Mouse (Mus musculus) liver, embryonic 13.5 days (tissue): ENCODE results near the gene Kmt2a. TPM values are rescaled to one million over a fixed set of nuclear protein-coding genes. Genes with fewer than 3 reads are reported as not detected.
"Not testable (repeated sequence)": the region's sequence is repeated elsewhere in the genome, so short reads cannot be mapped to it uniquely, and the experiment has no call there.

Source experiments
- ATAC-seq: fragments of 200-750 bp; cut with Nextera tagmentation; 2 replicates; pipeline ENCODE4 v1.8.0; 2017; ENCODE audit warnings: low read depth, mild to moderate bottlenecking, moderate number of reproducible peaks, moderate library complexity
- DNase-seq: peaks from one replicate; pipeline ENCODE4 v3.0.0; 2022
- H3K27ac ChIP-seq: fragments of 300-500 bp; sonication (generic); 2 replicates; pipeline ENCODE4 v1.5.1; 2015; ENCODE audit warnings: moderate library complexity, mild to moderate bottlenecking, inconsistent platforms
- H3K27me3 ChIP-seq: fragments of 300-500 bp; sonication (generic); 2 replicates; pipeline ENCODE4 v1.6.1; 2015; ENCODE audit warnings: mild to moderate bottlenecking, inconsistent platforms
- H3K36me3 ChIP-seq: fragments of 300-500 bp; sonication (generic); 2 replicates; pipeline ENCODE4 v1.6.1; 2015; ENCODE audit warnings: mild to moderate bottlenecking, inconsistent platforms
- H3K4me1 ChIP-seq: fragments of 300-500 bp; sonication (generic); replicated peaks from 2 replicates; pipeline ENCODE4 v1.6.1; 2015; ENCODE audit warnings: inconsistent platforms
- H3K4me2 ChIP-seq: fragments of 300-500 bp; sonication (generic); 2 replicates; pipeline ENCODE4 v1.6.1; 2015; ENCODE audit warnings: inconsistent platforms, mild to moderate bottlenecking, moderate library complexity
- H3K4me3 ChIP-seq: fragments of 300-500 bp; sonication (generic); replicated peaks from 2 replicates; pipeline ENCODE4 v1.5.1; 2015; ENCODE audit warnings: mild to moderate bottlenecking, inconsistent platforms
- H3K9ac ChIP-seq: fragments of 300-500 bp; sonication (generic); 2 replicates; pipeline ENCODE4 v1.6.1; 2015; ENCODE audit warnings: mild to moderate bottlenecking, inconsistent platforms
- H3K9me3 ChIP-seq: fragments of 300-500 bp; sonication (generic); replicated peaks from 2 replicates; pipeline ENCODE4 v1.6.1; 2016; ENCODE audit warnings: inconsistent platforms
- WGBS: fragments of 180-500 bp; shearing (Covaris S2); methylation state at CpG from one replicate; pipeline ENCODE4 v1.1.7; 2015; ENCODE audit not compliant: insufficient replicate concordance; 5-methylcytosine and 5-hydroxymethylcytosine counted together
- polyA plus RNA-seq: library from polyadenylated mRNA; unstranded; fragments of >200 nt; fragmentation: Nextera tagmentation; extraction: Ambion mirVana; gene quantifications from 2 replicates; pipeline ENCODE4 v1.2.1, GENCODE M21; 2015

The Kmt2a gene
- polyA plus RNA-seq, 1 experiment from 2014 or later = 3.8 TPM

- H3K36me3 ChIP-seq = peaks cover 6% of the 10 kb centered on the region; the same call in 1 of the 2 replicates
- H3K4me2 ChIP-seq = peak overlapping the region; percentile 83
- H3K9ac ChIP-seq = peak overlapping the region; percentile 79
- under 1% methylated on average over 41 of the region's 41 CpGs for WGBS
- DNase-seq (peak; percentile 90), ATAC-seq (peak; percentile 99)
- no peaks in the 10 kb centered on the region for H3K9me3 ChIP-seq
- H3K4me3 ChIP-seq = peak overlapping the region; percentile 81
- peaks cover 26% of the 10 kb centered on the region for H3K4me1 ChIP-seq
- no peaks in the 10 kb centered on the region for H3K27me3 ChIP-seq
- H3K27ac ChIP-seq = peak overlapping the region; percentile 76
Observed at GRCm38 (mm10) chr9:44772750-44773651, 108.1 kb downstream of the Kmt2a start.

DNA sequence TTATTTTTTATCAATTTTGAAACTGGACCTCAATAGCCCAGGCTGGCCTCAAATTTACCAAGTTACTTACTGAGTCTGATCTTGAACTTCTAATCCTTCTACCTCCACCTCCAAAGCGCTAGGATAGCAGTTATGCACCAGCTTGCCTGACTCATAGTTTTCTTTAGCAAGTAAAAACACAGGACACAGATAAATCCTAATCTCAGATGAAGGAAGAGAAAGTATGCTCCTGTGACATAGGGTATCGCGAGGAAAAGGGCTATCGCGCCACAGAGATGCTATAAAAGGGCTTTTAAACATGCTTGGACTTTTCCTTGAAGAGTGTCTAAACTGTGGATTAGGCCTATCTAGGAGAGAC, 108.7 kb downstream of the Kmt2a start:
- Histone ChIP-seq H3K9me3 (no peaks in the 10 kb centered on the region), H3K4me1 (peaks cover 26% of the 10 kb centered on the region), H3K4me2 (peak overlapping the region; percentile 26; the same call in 1 of the 2 replicates), H3K36me3 (peaks cover 6% of the 10 kb centered on the region; the same call in 1 of the 2 replicates), H3K4me3 (peak overlapping the region; percentile 81), H3K27ac (peak overlapping the region; percentile 69), H3K27me3 (no peaks in the 10 kb centered on the region), H3K9ac (no peak overlapping the region)
- ATAC-seq (no peak; the same call in 1 of the 2 replicates), DNase-seq (no peak)
- WGBS = 11% methylated on average over 5 of the region's 5 CpGs

- Histone ChIP-seq H3K4me3 (no peak overlapping the region), H3K27me3 (no peaks in the 10 kb centered on the region), H3K4me2 (no peak overlapping the region), H3K27ac (no peak overlapping the region), H3K9ac (no peak overlapping the region), H3K9me3 (no peaks in the 10 kb centered on the region), H3K36me3 (peaks cover 6% of the 10 kb centered on the region; the same call in 1 of the 2 replicates), H3K4me1 (peaks cover 32% of the 10 kb centered on the region)
- no peak for ATAC-seq
- no peak for DNase-seq
- WGBS = 79% methylated on average over 5 of the region's 5 CpGs
Observed at GRCm38 (mm10) chr9:44771376-44771775, 109.7 kb downstream of the Kmt2a start.

GRCm38 (mm10) chr9:44768029-44768394, 113.1 kb downstream of the Kmt2a start:
- 39% methylated on average over 7 of the region's 9 CpGs for WGBS
- Histone ChIP-seq H3K27ac (peak overlapping the region; percentile 45), H3K4me1 (peaks cover 42% of the 10 kb centered on the region), H3K9ac (peak overlapping the region; percentile 23; the same call in 1 of the 2 replicates), H3K4me3 (peak overlapping the region; percentile 92), H3K4me2 (peak overlapping the region; percentile 83)
- H3K27me3 ChIP-seq, ATAC-seq, H3K36me3 ChIP-seq, DNase-seq, H3K9me3 ChIP-seq: not testable (repeated sequence)

GRCm38 (mm10) chr9:44767101-44768028, 113.7 kb downstream of the Kmt2a start, which contains the start of the genes Arcn1 and Ift46:
Arcn1 (minus strand) TSS chr9:44767845.
Ift46 (plus strand) TSS chr9:44767908.
- Histone ChIP-seq H3K4me3 (peak within 1 kb of the TSS; percentile 92), H3K4me1 (peaks cover 43% of the 10 kb centered on the region), H3K36me3 (no peaks in the 10 kb centered on the region), H3K27me3 (no peaks in the 10 kb centered on the region), H3K9ac (peak within 1 kb of the TSS; percentile 98), H3K4me2 (peak within 1 kb of the TSS; percentile 83), H3K9me3 (no peaks in the 10 kb centered on the region), H3K27ac (peak within 1 kb of the TSS; percentile 94)
- ATAC-seq = peak; percentile 88
- under 1% methylated on average over 80 of the region's 82 CpGs for WGBS
- peak; percentile 72 for DNase-seq

- Histone ChIP-seq H3K27me3 (no peaks in the 10 kb centered on the region), H3K9me3 (no peaks in the 10 kb centered on the region), H3K36me3 (peaks cover 41% of the 10 kb centered on the region), H3K27ac (no peak overlapping the region), H3K4me1 (peaks cover 36% of the 10 kb centered on the region), H3K4me2 (no peak overlapping the region), H3K4me3 (no peak overlapping the region), H3K9ac (no peak overlapping the region)
- DNase-seq (no peak), ATAC-seq (no peak)
- 69% methylated on average over 2 of the region's 2 CpGs for WGBS
Observed at GRCm38 (mm10) chr9:44760873-44761272, 120.2 kb downstream of the Kmt2a start.

Other genes with a start within 250 kb of the Kmt2a start
- not detected in 2 replicates for gene Treh, start 208.1 kb downstream of the Kmt2a start, polyA plus RNA-seq
- gene Phldb1, start 146.1 kb downstream of the Kmt2a start, polyA plus RNA-seq = 2.1 and 3.2 TPM in 2 replicates
- gene Arcn1, start 113.5 kb downstream of the Kmt2a start, polyA plus RNA-seq = 87.3 and 113 TPM in 2 replicates
- gene Ift46, start 113.4 kb downstream of the Kmt2a start, polyA plus RNA-seq = 21.7 and 22.4 TPM in 2 replicates
- 1.3 TPM in 2 replicates for gene Tmem25, start 82.0 kb downstream of the Kmt2a start, polyA plus RNA-seq
- 31.8 and 33.9 TPM in 2 replicates for gene Ttc36, start 78.2 kb downstream of the Kmt2a start, polyA plus RNA-seq
- 546 and 569 TPM in 2 replicates for gene Atp5l, start 39.4 kb upstream of the Kmt2a start, polyA plus RNA-seq
- gene Ube4a, start 84.3 kb upstream of the Kmt2a start, polyA plus RNA-seq = 10.5 and 13.2 TPM in 2 replicates
- 0.18 and 0.27 TPM in 2 replicates for gene Cd3g, start 99.1 kb upstream of the Kmt2a start, polyA plus RNA-seq
- gene Cd3d, start 100.5 kb upstream of the Kmt2a start, polyA plus RNA-seq = not detected in 2 replicates
- gene Cd3e, start 128.3 kb upstream of the Kmt2a start, polyA plus RNA-seq = not detected in 2 replicates
- 3.6 and 6.1 TPM in 2 replicates for gene Mpzl2, start 158.5 kb upstream of the Kmt2a start, polyA plus RNA-seq
- gene Mpzl3, start 173.9 kb upstream of the Kmt2a start, polyA plus RNA-seq = 0.83 TPM in 2 replicates
- gene Jaml, start 197.9 kb upstream of the Kmt2a start, polyA plus RNA-seq = 0.16 TPM in 2 replicates
- gene Scn2b, start 236.5 kb upstream of the Kmt2a start, polyA plus RNA-seq = 0.38 and 0.45 TPM in 2 replicates